Mouse (Mus musculus) heart, embryonic 14.5 days (tissue): ENCODE results near the gene Sord. TPM values are rescaled to one million over a fixed set of nuclear protein-coding genes. Genes with fewer than 3 reads are reported as not detected.
"Not testable (repeated sequence)": the region's sequence is repeated elsewhere in the genome, so short reads cannot be mapped to it uniquely, and the experiment has no call there.

ENCODE experiments used
- ATAC-seq: fragments of 200-750 bp; cut with Nextera tagmentation; 2 replicates; pipeline ENCODE4 v1.8.0; 2017; ENCODE audit warnings: low read depth, moderate TSS enrichment; ENCODE audit not compliant: insufficient number of reproducible peaks, insufficient read depth, low FRiP score
- H3K27ac ChIP-seq, 2 experiments: fragments of 200-500 bp in 1 of 2; fragments of 300-500 bp in 1 of 2; sonication (generic) in 1 of 2; replicated peaks in 1 of 2; 2 replicates each; pipeline ENCODE4 v1.5.1; 2012 to 2014; ENCODE audit warnings: low read depth in 2 of 2, low read length in 2 of 2, control low read depth in 1 of 2, mild to moderate bottlenecking in 1 of 2, mixed read lengths in 1 of 2; ENCODE audit not compliant: control insufficient read depth in 1 of 2, insufficient read depth in 1 of 2
- H3K27me3 ChIP-seq: fragments of 300-500 bp; sonication (generic); 2 replicates; pipeline ENCODE4 v1.6.1; 2014; ENCODE audit warnings: mild to moderate bottlenecking, low read length, control low read depth; ENCODE audit not compliant: control insufficient read depth, insufficient read depth
- H3K36me3 ChIP-seq: fragments of 300-500 bp; sonication (generic); 2 replicates; pipeline ENCODE4 v1.6.1; 2014; ENCODE audit warnings: mild to moderate bottlenecking, control low read depth, low read length, mixed read lengths; ENCODE audit not compliant: control insufficient read depth, insufficient read depth
- H3K4me1 ChIP-seq, 2 experiments: fragments of 200-500 bp in 1 of 2; fragments of 300-500 bp in 1 of 2; sonication (generic) in 1 of 2; 2 replicates each; pipeline ENCODE4 v1.6.1; 2012 to 2014; ENCODE audit warnings: low read length in 2 of 2, control low read depth in 1 of 2, mixed read lengths in 1 of 2; ENCODE audit not compliant: control insufficient read depth in 2 of 2, insufficient read depth in 2 of 2
- H3K4me2 ChIP-seq: fragments of 300-500 bp; sonication (generic); 2 replicates; pipeline ENCODE4 v1.6.1; 2014; ENCODE audit warnings: mild to moderate bottlenecking, low read length
- H3K4me3 ChIP-seq, 2 experiments: fragments of 200-500 bp in 1 of 2; fragments of 300-500 bp in 1 of 2; sonication (generic) in 1 of 2; 2 replicates each; pipeline ENCODE4 v1.5.1; 2012 to 2014; ENCODE audit warnings: low read length in 2 of 2, mild to moderate bottlenecking in 2 of 2, control low read depth in 1 of 2, low read depth in 1 of 2, moderate library complexity in 1 of 2; ENCODE audit not compliant: control insufficient read depth in 1 of 2, insufficient read depth in 1 of 2
- H3K9ac ChIP-seq: fragments of 300-500 bp; sonication (generic); 2 replicates; pipeline ENCODE4 v1.6.1; 2014; ENCODE audit warnings: mild to moderate bottlenecking, low read length
- H3K9me3 ChIP-seq: fragments of 300-500 bp; sonication (generic); 2 replicates; pipeline ENCODE4 v1.6.1; 2016; ENCODE audit warnings: low read length, control low read depth; ENCODE audit not compliant: control insufficient read depth
- WGBS: fragments of 180-500 bp; shearing (Covaris S2); extraction: QIAGEN DNeasy Blood & Tissue Kit; methylation state at CpG from one replicate; pipeline ENCODE4 v1.1.7; 2014; 5-methylcytosine and 5-hydroxymethylcytosine counted together
- polyA plus RNA-seq: library from polyadenylated mRNA; unstranded; fragments of >200 nt; fragmentation: Nextera tagmentation; extraction: Ambion mirVana; gene quantifications from 2 replicates; pipeline ENCODE4 v1.2.1, GENCODE M21; 2014

The Sord gene
- polyA plus RNA-seq, 1 experiment from 2014 or later = 63.6 TPM

DNA sequence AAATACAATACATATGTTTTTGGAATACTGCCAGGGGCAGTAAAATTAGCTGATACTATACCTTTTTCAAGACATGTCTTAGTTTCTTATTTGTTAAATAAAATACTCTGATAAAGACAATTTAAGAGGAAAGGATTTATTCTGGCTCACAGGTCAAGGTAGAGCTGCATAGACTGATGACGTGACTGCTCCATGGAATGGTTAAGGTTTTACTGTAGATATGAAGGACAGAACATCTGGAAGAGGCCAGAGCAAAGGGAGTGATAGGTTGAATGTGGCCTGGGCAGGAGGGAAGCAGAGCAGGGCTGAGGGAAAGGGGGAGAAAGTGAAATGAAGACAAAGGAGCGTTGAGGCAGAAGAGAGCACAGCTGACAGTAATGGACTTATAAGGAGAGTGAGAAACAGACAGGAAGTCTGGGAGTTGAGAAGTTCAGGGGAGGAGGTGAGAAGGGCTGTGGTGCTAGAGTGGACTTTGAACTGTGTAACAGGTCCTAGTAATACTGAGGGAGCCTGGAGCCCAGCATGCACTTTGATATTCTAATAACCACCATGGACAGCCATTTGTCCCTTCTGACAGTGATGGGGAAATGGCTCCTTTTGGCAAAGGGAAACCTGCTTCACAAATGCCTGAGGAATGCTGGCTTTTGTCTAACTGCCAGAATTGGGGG is 28.0 kb upstream of the Sord start:
- Histone ChIP-seq H3K9me3 (no peaks in the 10 kb centered on the region), H3K4me2 (no peak overlapping the region), H3K36me3 (no peaks in the 10 kb centered on the region), H3K27me3 (no peaks in the 10 kb centered on the region), H3K4me3 (no peak overlapping the region), H3K9ac (no peak overlapping the region), H3K4me1 (no peaks in the 10 kb centered on the region; a peak in 1 of 4 replicates), H3K27ac (no peak overlapping the region)
- no peak for ATAC-seq
- 48% methylated on average over 2 of the region's 2 CpGs for WGBS

DNA sequence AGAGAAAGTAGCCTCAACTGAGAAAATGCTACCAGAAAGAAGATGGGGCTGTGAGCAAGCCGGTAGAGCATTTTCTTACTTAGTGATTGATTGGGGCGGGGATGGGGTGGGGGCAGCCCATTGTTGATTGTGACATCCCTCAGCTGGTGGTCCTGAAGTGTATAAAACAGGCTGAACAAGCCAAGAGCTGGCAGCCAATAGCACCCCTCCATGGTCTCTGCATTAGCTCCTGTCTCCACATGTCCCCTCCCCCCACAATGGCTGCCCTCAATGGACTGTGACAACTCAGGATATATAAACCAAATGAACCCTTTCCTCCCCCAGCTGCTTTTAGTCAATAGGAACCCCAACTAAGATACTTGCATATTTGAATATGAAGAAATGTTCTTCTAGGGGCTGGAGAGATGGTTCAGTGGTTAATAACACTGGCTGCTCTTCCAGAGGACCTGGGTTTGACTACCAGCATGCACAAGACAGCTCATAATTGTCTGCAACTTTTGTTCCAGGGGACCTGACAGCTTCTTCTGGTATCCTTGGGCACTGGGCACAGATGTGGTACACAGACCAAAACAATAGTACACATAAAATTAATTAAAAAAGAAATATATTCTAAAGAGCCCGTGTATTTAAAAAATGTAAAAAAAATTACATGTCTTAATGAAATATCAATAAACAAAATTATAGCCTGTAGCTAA is 23.9 kb upstream of the Sord start:
- no peak overlapping the region for H3K27ac ChIP-seq
- ATAC-seq = no peak
- no peaks in the 10 kb centered on the region for H3K36me3 ChIP-seq
- no peak overlapping the region for H3K9ac ChIP-seq
- no peak overlapping the region for H3K4me3 ChIP-seq
- WGBS = 88% methylated on average over 3 of the region's 3 CpGs
- no peak overlapping the region for H3K4me2 ChIP-seq
- H3K9me3 ChIP-seq = no peaks in the 10 kb centered on the region
- H3K27me3 ChIP-seq = no peaks in the 10 kb centered on the region
- H3K4me1 ChIP-seq = no peaks in the 10 kb centered on the region; a peak in 1 of 4 replicates

DNA sequence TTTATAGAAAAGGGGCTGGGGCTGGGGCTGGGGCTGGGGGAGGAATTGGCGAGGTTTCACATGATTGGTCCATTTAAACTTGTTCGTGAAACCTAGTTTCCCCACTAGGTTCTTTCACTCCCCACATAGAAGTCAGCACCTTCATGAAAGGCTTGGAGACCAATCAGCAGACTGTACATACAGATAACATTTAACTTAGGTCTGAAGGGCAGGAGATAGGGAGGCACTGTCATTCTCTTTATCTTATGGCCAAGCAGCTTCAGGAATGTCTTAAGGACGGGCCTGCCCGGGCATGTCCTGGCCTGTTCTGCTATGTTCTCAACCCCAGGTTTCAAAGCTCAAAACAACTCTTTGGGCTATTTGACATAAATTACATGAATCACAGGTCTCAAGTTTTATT is 17.5 kb upstream of the Sord start:
- H3K4me1 ChIP-seq, H3K4me2 ChIP-seq, H3K27ac ChIP-seq, H3K36me3 ChIP-seq, H3K27me3 ChIP-seq, H3K9me3 ChIP-seq, ATAC-seq, H3K4me3 ChIP-seq, H3K9ac ChIP-seq: not testable (repeated sequence)
- WGBS = 72% methylated on average over 4 of the region's 4 CpGs

DNA sequence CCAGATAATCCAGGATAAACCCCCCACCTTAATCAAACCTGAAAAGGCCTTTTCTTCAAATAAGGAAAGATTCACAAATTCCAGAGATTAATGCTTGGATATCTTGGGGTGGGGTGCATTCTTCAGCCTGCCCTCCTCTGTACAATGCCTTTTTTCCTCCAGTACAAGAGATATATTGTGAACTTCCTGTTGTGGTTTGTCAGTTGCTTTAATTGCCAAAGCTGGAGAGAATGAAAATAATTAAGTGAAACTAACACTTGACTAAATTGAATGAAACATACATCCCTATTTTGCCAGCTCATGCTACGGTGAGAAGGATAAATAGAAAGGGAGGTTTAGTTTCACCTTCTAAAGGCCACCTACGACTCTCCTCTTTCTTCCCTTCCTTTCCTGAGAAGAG is 16.3 kb upstream of the Sord start:
- no peak overlapping the region for H3K4me2 ChIP-seq
- no peaks in the 10 kb centered on the region for H3K27me3 ChIP-seq
- H3K36me3 ChIP-seq = no peaks in the 10 kb centered on the region
- H3K4me1 ChIP-seq = peaks cover 0 to 3% of the 10 kb centered on the region in 2 experiments; a peak in 2 of 4 replicates
- WGBS = 78% methylated on average over 2 of the region's 2 CpGs
- H3K4me3 ChIP-seq = no peak overlapping the region
- no peak for ATAC-seq
- H3K9ac ChIP-seq = no peak overlapping the region
- H3K27ac ChIP-seq = no peak overlapping the region
- no peaks in the 10 kb centered on the region for H3K9me3 ChIP-seq

DNA sequence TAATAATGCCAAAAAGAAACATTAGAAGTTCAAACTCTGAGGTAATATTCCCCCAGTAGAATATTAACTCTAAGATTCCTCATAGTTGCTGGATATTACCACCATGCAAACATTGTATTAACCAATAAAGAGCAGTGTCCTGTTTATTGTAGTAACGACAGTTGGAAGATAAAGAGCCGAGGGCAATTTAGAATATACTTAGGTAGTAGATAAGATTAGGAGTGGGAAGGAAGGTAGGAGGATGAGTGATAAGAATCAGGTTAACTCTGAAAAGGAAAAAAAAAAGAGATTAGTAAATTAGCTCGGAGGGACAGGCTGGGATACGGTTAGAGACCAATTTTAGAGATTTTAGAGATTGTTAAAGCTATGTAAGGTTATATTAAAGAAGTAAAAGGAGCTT is 13.2 kb upstream of the Sord start:
- no peak overlapping the region for H3K4me3 ChIP-seq
- H3K9me3 ChIP-seq = no peaks in the 10 kb centered on the region
- H3K27ac ChIP-seq = no peak overlapping the region
- H3K36me3 ChIP-seq = no peaks in the 10 kb centered on the region
- H3K4me1 ChIP-seq = peaks cover 0 to 3% of the 10 kb centered on the region in 2 experiments; a peak in 2 of 4 replicates
- no peak for ATAC-seq
- H3K9ac ChIP-seq = no peak overlapping the region
- no peaks in the 10 kb centered on the region for H3K27me3 ChIP-seq
- 20% methylated on average over 4 of the region's 4 CpGs for WGBS
- H3K4me2 ChIP-seq = no peak overlapping the region

DNA sequence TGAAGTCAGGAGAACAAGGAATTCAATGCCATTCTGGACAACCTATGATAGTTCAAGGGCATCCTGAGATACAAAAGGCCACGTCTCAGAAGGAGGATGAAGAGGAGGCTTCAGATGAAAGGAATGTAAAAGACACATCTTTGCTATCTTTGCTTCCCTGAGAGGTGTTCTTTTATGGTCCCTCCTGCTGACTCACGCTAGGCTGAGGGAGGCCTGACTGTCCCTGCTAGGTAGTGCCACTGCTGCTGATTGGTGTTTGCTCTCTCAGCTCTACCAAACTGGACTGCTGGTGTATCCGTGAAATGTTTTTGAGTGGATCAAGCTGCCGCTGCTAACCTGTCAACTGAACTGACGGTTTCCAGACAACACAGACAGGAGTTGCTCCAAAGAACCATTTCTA is 12.8 kb upstream of the Sord start:
- no peak for ATAC-seq
- Histone ChIP-seq H3K4me3 (no peak overlapping the region), H3K27ac (no peak overlapping the region), H3K4me1 (peaks cover 0 to 3% of the 10 kb centered on the region in 2 experiments; a peak in 2 of 4 replicates), H3K9me3 (no peaks in the 10 kb centered on the region), H3K36me3 (no peaks in the 10 kb centered on the region), H3K9ac (no peak overlapping the region), H3K27me3 (no peaks in the 10 kb centered on the region), H3K4me2 (no peak overlapping the region)
- WGBS = 16% methylated on average over 5 of the region's 5 CpGs

DNA sequence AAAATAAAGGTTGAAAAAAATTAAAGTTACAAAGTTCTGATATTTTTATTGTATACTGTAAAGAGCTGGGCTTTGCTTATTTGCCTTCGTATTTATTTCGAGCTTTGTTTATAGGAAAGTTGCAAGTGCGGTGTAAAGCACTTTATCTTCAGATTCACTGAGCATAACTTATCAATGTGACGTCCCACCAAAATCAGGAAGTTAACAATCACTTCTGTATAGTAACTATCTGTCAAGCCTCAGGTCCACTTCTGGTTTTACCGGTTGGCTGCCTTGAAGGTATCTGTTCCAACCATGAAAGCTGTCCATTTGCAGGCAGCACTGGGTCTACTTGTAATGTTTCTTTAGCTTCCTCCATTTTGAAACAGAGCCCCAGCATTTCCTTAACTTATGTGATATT is 12.3 kb upstream of the Sord start:
- Histone ChIP-seq H3K36me3 (no peaks in the 10 kb centered on the region), H3K4me3 (no peak overlapping the region), H3K27me3 (no peaks in the 10 kb centered on the region), H3K9ac (no peak overlapping the region), H3K4me2 (no peak overlapping the region), H3K4me1 (peaks cover 0 to 3% of the 10 kb centered on the region in 2 experiments; a peak in 2 of 4 replicates), H3K9me3 (no peaks in the 10 kb centered on the region), H3K27ac (no peak overlapping the region)
- 66% methylated on average over 5 of the region's 5 CpGs for WGBS
- ATAC-seq = no peak
